Mouse (Mus musculus): ENCODE measurements around the gene Prnd.

The Prnd gene

DNA sequence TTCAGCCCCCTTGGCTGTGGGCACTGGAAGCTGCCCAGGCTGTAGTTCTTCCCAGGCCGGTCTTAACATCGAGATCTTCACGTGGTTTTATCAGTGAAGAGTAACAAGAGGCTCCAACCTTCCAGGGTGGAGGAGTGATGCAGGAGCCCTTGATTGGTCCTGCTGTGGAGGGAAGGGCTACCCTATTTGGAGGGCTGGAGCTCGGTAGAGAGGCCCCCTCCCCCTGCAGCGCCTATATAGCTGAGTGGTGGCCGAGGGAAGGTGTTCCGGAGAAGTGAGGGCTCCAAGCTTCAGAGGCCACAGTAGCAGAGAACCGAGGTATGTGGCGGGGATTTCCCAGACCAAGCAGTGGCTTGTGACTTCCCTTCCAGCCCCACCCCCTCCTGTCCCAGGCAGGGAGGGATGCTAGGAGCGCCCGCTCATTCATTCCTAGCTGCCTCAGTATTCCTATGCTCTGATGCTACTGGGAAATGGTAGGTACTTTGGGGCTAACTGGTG, at the start of gene Prnd:
Prnd (plus strand) TSS at position 264 of the 498 bp plus-strand sequence.
- DNase-seq (ENCODE audit: low spot score), result no peak

DNA sequence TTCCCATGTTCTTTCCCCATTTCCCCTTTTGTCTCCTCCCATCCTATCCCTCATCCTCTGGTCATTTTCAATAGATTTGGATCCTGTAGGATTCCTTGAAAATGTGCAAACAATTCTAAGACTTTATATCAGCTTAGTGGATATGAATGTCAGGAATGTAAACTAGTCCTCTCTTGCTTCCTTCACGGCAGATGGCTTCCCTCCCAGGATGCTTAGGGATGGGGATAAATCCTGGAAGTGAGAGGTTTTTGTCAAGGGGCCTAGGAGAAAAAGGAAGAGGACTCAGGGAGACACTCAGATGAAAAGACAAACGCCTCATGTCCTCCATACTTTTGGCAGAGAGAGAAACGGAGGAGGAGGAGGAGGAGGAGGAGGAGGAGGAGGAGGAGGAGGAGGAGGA, 48.2 kb upstream of the Prnd start:
- no peak for DNase-seq (ENCODE audit: low spot score)

DNA sequence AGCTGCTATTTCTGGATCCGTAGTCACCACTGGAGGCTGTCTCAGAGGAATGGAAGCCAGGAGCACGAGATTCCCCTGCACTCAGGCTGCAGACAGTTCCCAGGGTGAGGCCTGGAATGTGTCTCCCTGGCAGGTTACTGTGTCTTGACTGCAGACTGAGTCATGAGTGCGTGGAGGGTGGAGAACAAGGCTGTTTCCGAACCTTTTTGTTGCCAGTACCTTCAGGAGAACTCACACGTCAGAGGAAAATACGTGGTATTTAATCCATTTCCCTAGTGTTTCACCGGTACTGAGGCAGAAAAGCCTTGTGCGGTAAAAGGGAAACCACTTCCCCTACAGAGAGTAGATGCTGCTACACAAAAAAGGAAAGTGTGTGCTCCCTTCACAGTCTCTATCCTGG, 47.8 kb upstream of the Prnd start:
- DNase-seq (ENCODE audit: low spot score), result no peak

DNA sequence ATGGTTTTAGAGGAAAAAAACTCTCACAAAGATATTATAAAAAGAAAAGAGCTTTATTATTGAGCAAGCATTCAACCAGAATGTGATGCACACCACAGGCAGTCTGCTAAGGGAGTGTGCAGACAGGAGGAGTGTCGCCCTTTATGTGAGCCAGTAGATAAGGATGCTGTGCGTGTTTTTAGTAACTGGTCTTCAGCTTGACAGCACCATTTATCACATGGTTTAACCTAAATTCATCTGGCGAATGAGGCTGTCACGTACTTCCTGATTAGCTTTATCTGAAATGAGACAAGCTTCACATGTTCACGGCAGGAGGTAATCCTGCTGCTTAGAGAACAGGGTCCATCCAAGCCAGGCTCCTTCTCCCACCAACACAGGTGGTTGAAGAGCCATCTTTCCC, 45.6 kb upstream of the Prnd start:
- peak; percentile 71 for DNase-seq (ENCODE audit: low spot score)

DNA sequence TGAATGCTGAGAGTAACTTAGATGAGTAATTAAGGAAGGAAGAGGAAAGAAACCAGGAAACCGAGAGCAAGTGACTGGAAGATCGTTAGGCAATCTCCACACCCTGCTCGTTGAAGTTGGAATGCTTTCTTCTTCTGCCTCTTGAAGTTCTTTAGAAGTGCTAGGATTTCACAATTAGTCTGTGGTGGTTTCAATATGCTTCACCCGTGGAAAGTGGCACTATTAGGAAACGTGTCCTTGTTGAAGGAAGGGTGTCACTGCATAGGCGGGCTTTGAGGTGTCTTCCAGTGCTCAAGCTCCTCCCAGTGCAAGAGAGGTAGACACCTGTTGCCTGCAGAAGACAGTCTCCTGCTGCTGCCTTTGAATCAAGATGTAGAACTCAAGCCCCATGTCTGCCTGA, 44.9 kb upstream of the Prnd start:
- DNase-seq (ENCODE audit: low spot score), result no peak

DNA sequence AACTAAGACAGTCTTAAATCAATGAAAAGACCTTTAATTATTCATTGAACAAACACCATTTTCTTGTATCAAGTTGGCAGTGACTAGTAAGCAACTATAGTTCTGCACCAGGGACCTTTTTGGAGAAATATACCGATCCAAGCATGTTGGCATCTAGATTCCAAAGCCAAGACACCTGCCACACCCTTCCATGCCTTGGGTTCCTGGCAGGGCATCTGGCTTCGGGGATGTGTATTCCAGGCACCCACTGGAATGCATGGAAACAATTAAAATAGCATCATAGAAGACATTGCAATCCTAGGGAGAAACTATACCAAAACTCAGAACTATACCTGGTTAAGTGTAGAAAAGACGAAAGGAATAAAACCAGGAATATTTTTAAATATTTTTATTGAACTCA, 44.4 kb upstream of the Prnd start:
- no peak for DNase-seq (ENCODE audit: low spot score)

DNA sequence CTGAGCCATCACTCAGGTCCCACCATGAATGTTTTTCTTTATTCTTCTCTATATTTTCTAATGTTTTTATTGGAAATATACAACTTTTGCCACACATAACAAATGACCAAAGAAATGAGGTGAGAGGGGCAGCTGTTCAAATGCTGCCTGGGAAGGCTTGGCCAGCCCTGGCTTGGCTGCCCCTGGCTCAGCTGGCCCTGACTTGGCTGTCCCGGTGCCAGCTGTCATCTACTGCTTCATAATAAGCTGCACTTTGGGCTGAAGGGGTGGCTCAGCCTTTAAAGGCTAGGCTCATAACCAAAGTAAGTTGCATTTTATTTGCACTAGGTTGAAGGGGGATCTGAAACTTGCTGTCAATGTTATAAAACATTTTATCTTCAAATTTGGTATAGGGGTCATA, 43.8 kb upstream of the Prnd start:
- no peak for DNase-seq (ENCODE audit: low spot score)

DNA sequence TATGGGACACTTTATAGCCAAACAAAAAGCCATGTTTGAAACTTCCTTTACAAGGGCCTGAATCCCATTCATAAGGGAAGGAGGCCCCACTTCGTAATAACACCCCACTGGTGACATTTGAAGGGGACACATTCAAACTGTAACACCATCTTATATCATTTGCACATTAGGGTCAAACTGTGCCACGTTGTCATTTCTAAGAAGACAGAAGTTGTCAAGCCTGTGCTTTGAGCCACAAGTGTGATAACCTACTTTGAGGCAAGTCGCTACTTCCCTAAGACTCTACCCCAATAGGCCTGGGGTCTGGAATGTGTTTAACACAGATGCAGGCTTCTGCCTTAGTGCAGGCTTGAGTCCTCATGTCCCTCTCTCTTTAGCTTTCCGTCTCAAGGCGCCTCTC, 43.4 kb upstream of the Prnd start:
- DNase-seq (ENCODE audit: low spot score), result no peak

DNA sequence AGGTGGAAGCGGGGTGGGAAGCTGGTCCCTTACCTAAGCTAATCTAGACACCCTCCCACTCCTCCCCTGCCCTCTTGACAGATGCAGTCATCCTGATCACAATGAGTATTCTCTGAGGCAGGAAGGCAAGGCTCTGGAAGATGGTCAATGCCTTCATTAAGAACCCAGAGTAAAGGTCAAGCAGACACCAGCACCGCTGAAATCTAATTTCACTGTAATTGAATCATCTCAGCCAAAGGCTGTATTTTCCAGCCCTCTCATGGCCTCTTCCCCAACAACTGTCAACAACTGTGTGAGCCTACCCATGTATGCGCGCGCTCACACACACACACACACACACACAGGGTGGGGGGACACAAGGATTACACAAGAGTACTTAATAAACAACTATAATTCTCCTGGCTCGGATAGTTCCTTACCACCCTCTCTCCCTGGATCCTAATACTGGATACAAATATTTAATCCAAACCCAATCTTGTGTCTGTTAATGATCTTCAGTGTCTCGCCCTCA, 42.3 kb upstream of the Prnd start:
- no peak for DNase-seq (ENCODE audit: low spot score)

DNA sequence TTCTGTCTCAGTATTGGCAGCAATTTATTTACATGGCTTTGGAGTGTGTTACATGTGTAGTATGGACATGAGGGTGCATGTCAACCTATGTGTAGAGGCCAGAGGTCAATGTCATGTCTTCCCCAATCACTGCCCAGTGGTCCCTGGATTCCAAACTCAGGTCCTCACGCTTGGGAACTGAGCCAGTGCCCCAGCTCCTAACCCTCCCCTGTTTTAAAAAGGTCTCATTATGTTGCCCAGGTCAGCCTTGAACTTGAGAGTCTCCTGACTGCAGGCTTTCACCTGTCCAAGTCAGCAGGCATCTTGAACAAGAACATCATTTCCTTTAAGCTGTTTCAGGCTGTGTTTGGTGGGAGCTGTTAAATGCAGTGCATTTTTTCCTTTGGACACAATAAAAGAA, 41.8 kb upstream of the Prnd start:
- no peak for DNase-seq (ENCODE audit: low spot score)

DNA sequence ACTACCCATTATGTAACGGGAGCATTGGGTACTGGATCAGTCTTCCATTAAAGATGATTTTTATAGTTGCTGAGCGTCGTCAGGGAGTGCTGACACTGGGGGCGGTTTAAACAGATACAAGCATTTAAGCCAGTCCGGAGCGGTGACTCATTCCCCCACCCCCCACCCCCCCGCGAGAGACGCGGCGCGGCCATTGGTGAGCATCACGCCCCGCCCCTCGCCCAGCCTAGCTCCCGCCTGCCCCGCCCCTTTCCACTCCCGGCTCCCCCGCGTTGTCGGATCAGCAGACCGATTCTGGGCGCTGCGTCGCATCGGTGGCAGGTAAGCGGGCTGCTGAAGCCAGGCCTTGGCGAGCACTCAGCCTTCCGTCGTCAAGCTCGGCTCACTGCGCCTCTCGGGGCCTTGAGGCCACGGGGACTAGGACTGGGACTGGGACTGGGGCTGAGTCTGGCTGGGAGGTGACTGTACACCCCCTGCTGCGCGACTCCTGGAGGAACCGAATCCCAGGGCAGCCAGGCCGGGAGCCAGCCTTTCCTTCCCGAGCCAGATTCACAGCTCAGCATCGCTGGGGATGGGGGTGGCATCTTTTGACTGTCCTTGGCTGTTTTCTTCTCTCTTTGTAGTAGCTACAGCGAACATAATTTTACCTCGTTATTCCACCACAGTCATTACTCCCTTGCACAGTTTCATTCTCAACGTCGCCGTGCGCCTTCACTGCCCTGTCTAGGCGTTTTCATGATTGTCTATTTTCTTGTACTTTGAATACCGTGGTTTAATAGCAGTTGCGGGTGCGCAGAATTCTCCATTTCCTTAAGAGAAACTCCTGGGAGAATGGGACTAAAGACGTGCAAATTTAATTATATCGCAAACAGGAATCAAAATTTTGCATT, 40.7 kb upstream of the Prnd start, which contains the start of the genes Prnp and Prn:
Prnp (plus strand) TSS at position 246 of the 890 bp plus-strand sequence.
Prn (plus strand) TSS at position 275 of the 890 bp plus-strand sequence.
- peak; percentile 94 for DNase-seq (ENCODE audit: low spot score)

DNA sequence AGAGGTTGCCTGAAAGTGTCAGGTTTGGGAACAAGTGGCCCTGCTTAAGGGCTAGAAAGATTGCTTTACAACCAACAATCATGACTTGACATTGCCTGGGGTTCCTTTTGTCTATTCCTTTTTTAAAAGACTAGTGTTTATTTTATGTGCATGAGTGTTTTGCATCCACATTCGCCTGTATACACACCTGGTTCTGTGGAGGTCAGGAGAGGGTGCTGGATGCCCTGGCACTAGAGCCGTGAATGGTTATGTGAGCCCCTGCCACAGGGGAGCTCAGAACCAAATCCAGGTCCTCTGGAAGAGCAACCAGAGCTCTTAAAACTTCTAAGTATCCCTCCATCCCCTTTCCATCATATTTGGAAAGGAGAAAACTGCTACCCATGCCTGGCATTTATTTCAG, 39.8 kb upstream of the Prnd start:
- DNase-seq (ENCODE audit: low spot score), result no peak

DNA sequence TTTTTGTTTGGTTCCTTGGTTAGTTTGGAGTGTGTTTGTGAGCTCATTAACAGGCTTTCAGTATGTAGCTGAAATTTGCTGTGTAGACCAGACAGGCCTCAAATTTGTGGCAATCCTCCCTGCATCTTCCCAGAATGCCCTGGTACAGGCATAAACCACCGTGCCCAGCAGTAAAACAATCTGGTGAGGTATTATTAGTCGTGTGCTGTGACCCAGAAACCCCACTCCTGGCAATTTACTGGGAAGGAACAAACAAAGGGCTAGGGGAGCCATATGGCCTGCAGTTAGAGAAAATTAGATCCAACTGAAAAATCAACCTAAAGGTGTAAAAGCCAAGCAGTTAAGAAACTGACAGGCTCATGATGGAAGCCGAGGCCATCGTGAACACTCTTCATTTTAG, 39.3 kb upstream of the Prnd start:
- no peak for DNase-seq (ENCODE audit: low spot score)

DNA sequence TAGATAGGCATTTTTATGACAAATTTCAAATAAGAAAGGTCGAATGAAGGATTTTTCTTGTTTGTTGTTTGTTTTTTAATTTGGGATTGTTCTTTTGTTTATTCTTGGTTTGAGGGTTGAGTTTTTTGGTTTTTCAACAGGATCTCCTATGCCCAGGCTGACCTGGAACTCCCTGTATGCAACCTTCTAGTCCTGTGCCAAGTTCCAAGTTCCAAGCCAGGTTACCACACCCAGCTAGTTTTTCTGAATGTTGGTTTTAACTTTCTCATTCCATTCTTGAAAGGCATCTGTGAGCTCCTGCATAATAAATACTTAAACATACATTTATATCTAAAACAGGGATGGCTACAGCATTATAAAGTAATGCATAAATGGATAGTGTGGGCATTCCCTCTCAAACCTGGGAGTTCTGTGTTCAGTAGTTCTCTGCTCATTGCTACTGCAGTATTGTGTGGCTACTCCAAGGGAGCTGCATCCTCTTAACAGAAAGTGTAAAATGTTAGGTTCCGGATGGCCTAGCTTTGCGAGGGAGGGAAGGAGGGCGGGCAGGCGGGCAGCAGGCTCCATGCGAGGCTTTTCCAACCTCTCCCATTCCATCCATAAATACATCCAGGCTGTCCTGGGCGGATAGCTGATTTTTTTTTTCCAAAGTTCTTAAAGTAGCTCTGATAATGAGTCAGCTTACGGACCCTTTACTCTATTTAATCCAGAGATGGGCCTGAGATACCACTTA, 38.0 kb upstream of the Prnd start:
- no peak for DNase-seq (ENCODE audit: low spot score)

DNA sequence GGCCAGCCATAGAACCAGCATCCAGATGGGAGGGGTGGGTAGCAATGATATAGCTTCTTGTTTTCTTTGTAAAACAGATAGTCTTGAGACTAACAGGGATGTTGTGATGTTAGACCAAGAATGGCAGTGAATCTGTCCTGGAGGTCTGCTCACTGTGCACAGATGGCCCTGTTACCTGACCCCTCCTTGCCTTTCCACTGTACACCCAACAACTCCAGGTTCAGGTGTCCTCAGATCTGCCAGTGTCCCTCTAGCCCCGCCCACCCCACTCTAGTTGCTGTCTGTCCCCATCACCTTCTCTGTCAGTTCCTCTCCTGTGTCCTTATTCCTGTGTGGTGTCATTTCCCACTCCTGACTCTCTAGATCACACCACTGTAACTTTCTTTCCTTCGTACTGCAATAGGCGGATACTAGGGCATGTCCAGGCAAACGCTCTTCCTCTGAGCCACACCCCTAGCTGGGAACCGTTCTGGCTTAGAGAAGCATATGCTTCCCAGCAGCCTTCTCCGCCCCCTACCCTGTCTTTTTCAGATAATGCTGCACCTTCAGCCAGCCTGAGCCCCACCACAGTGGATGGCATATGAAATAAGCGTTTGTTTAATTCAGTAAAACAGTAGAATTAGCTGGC, 18.3 kb upstream of the Prnd start:
- DNase-seq (ENCODE audit: low spot score), result no peak

DNA sequence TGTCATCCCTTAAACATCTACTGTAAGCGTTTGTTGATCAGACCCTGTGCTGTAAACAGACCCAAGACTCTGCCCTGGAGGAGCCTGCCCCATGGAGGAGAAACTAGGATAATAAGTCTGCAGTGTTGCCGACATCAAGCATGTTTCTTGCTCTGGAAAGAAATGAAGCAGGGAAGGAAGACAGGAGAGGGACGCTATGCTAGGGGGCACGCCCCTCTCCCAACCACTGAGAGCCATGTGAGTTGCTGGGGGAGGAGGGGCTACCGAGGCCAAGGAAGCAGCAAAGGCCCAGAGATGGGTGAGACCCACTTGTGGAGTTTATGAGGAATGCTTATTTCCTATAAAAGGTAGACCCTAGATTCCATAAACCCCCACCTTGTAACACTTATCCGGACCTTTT, 17.6 kb upstream of the Prnd start:
- DNase-seq (ENCODE audit: low spot score), result no peak

DNA sequence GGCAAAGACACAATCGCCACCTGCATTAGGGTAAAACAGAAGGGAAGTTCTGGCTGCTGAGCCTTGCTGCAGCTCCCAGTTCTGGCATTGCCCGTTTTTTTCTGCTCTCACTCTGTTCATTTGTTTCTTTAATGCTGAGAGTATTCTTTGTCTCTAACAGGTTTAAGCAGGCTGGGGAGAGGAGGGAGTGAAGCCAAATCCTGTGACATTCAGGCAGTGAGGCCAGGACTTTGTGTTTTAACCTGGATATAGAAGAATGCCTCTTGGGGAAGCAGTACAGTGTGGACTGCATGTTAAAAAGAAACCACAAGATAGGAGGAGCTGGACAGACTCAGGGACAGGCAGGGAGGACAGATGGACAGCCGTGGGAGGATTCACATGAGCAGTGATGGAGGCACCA, 17.1 kb upstream of the Prnd start:
- no peak for DNase-seq (ENCODE audit: low spot score)

DNA sequence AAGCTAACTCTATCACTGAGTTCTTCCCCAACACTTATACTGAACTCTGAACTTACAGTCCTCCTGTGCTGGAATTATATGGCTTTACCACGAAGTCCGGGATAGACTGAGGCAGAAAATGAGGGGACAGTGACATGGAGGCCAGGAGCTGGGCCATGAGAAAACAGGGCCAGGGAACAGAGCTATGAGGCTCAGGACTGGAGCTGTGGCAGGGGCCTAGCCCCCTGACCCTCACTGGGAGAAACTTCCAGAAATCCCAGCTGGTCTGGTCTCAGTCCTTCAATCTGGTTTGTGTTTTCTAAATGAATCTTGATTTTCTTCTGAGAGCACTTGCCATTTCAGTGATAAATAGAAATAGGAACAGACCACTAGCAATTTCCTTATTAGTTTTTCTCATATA, 16.4 kb upstream of the Prnd start:
- no peak for DNase-seq (ENCODE audit: low spot score)

DNA sequence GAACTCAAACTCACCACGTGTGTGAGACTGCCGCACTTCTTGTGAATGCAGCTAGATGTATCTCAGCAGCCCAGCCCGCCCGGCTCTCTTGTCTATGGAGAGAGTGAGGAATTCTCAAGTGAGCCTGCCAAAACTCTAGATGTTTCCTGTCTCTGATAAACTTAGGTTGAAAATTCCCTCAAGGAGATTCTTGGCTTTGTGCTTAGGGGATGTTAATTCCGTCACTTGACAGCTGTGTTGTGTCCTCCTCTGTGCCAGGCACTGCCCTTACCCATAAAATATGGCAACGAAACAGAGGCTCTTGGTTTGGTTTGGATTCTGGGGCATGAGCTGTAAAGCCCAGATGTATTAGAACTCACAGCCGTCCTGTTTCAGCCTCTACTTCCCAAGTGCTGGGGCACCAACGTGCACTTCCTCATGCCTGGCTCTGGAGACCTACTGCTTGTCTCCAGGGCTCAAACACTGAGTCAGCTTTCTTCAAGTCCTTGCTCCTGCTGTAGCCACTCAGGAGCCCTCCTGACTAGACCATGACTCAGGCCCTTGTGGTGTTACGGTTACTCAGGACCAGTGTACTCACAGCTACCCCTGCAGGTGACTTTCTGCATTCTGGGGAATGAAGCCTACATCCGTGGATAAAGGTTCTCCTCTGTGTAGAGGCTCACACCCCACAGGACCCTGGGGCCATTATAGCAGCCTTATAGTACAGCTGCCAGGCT, 15.1 kb upstream of the Prnd start:
- peak; percentile 47 for DNase-seq (ENCODE audit: low spot score)

DNA sequence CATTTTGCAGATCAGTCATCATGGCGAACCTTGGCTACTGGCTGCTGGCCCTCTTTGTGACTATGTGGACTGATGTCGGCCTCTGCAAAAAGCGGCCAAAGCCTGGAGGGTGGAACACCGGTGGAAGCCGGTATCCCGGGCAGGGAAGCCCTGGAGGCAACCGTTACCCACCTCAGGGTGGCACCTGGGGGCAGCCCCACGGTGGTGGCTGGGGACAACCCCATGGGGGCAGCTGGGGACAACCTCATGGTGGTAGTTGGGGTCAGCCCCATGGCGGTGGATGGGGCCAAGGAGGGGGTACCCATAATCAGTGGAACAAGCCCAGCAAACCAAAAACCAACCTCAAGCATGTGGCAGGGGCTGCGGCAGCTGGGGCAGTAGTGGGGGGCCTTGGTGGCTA, 14.3 kb upstream of the Prnd start:
- DNase-seq (ENCODE audit: low spot score), result no peak

DNA sequence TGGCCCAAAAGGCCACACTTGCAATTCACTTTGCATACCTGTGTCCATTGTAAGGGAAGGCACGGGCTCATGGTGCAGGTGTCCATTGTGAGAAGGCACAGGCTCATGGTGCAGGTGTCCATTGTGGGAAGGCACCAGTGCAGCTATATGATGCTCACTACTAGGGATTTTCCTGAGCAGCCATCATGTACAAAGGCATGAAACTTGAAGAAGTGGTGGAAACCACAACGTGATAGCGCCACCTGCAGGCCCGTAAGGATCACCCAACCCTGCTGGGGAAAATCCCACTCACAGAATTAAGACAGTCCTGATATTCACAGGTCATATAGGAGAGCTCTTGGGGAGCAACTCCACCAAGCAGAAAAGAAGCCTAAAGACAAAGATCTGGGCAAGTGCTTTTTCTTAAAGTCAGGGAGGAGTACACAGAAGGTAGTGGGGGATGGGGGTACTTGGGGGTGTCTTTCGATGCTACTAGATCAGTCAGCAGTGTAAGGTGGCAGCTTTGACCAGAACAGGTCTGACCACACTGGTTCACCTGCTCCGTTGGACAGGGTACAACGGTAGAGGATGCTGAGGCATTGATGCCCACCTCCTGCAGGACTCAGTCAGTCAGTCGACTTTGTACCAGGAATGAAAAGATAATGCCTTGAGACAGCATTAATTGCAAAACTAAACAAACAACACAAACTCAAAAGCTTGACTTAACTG, 11.1 kb upstream of the Prnd start:
- DNase-seq (ENCODE audit: low spot score), result peak; percentile 72

All from c-Kit-positive CD71-positive TER-119-positive erythroid progenitor cells, embryonic 14.5 days (primary cell).